Mouse (Mus musculus) ES-Bruce4 (cell line): ENCODE data around the gene Pgp.

Source experiments
- CTCF ChIP-seq: IDR thresholded peaks from one replicate; pipeline ENCODE4 v1.8.1; 2011; ENCODE audit warnings: low read depth, low read length
- EP300 ChIP-seq: IDR thresholded peaks from 2 replicates; pipeline ENCODE4 v1.6.1; 2011; ENCODE audit warnings: low read depth, low read length; ENCODE audit not compliant: insufficient read depth
- POLR2A ChIP-seq: IDR thresholded peaks from one replicate; pipeline ENCODE4 v1.8.1; 2011; ENCODE audit warnings: low read length; ENCODE audit not compliant: insufficient read depth

DNA sequence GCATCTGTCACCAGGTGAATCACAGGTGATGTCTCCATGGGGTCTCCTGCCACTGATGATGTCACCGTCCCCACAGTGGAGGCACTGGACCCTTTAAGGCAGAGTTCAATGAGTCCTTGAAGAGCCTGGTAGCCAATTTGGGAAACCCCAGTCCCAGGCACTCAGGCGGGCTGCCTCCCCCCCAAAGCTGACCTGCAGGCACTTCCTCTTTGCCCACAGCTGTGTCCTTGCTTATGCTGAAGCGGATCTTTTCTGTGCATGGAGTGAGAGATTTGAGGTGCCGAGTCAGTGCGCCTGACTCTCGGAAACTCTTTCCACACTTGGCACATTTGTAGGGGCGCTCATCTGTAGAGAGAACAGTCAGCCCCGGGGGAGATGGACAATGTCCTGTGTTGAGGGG is 23.6 kb upstream of the Pgp start:
- no peak for TF ChIP-seq EP300
- TF ChIP-seq CTCF = no peak
- no peak for TF ChIP-seq POLR2A
